Mouse (Mus musculus) erythroblast, embryonic 14.5 days (primary cell): Measurements from ENCODE around the gene Dctn2.

Experiments used
- GATA1 ChIP-seq: IDR thresholded peaks from 2 replicates; pipeline ENCODE4 v1.6.1; 2012; ENCODE audit warnings: low read length, inconsistent platforms, mixed read lengths
- TAL1 ChIP-seq: IDR thresholded peaks from 3 replicates; pipeline ENCODE4 v1.6.1; 2012; ENCODE audit warnings: low read length, inconsistent platforms, mixed read lengths

- no peak for TF ChIP-seq GATA1
- TF ChIP-seq TAL1 = no peak
These were observed 18.7 kb downstream of the Dctn2 start for GRCm38 (mm10) chr10:127284724-127285500.
